Mouse (Mus musculus) kidney, postnatal 25 days (tissue): ENCODE data around the gene Esyt1.
A peak's percentile ranks its signal among the peaks of the same experiment; 100 is the strongest.

ENCODE experiments used
- DNase-seq, 2 experiments: peaks; one replicate each; pipeline ENCODE4 v3.0.0; 2021; ENCODE audit warnings: mixed read lengths in 2 of 2

Esyt1 gene

DNA sequence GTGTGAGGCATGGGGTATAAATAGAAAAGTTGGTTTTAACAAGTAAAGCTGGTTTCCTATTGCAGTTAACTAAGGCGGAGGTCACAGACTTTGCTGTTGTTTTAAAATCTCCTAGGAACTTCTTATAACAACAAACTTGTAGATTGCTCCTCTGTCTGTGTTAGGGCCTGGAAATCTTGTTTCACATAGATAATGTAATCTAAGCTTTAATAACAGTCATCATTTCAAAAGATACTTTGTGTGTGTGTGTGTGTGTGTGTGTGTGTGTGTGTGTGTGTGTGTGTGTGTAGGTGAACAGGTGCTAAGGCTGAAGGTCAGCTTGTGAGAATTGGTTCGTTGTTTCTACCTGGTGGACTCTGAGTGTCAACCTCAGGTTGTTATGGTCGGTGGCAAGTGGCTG lies 21.7 kb downstream of the Esyt1 start:
- no peak for DNase-seq

DNA sequence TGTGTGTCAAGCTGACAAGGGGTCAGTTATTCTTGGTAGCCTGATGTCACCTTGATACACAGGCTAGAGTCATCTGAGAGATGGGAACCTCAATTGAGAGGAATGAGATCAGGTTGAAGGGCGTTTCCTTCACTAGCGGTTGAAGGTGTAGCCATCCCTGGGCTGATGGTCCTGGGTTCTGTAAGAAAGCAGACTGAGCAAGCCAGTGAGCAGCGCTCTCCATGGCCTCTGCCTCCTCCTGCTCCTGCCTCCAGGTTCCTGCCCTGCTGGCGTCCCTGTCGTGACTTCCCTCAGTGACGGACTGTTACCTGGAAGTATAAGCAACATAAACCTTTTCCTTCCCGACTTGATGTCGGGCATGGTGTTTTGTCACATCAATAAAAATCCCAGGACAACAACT lies 22.1 kb downstream of the Esyt1 start:
- DNase-seq: no peak

DNA sequence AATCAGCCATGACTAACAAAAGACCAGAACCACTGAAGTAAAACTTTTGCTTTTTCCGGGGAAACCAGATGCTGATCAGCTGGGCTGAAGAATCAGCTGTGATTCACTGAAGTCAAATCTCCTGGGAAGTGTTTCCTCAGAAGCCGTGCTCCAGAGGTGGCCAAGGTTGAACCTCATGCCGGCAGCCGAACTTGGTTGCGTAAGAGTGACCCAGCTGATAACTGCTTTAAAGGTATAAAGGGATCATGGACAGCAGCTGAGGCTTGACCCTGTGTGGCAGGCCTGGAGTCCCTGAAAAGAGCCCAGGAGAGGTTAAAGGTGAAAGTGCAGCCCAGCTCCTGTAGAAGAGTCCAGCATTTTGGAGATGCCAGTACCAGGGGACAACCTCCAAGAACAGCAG lies 23.3 kb downstream of the Esyt1 start:
- peak in 1 of 2 experiments; percentile 63 for DNase-seq

DNA sequence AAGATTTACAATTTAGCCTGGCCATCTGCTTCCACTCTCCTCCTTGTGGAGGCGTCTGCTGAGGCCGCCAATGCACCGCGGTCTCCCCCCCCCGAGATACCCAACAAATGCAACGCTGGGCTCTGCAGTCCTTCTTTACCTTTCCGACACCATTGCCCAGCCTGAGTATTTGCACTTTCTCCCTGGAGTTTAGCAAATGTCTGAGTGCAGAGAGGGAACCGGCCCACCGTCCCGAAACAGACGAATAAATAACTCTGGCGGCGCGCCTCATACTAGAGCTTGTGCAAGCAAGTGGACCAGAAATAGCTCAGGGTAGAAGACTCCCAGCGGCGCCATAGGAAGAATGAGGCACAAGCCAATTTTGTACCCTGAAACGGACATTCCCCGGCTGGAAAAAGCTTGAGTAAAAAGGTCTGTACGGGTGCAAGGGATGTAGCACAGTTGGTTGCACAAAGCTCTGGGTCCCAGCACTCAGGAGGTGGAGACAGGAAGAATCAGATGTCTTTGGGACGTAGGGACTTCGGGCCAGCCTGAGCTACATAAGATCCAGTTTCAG lies 26.5 kb downstream of the Esyt1 start:
- peak; percentile 66 to 71 for DNase-seq

DNA sequence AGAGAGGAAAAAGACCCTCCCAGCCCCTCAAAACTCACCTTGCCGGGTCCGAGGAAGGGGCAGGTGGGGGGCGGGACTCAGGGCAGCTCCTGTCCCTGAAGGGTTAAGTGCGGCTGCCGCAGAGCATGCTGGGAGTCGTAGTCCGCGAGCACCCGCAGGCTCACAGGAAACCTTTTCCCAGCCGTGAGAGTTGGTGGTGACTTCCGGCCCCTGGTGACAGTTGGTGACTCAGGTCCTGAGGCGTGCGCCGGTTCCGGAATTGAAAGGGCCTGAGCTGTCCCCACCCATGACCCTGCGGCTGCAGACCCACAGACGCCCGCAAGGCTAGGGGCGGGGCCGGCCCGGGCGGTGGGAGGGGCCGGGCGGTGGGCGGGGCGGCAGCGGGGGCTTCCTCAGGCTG lies 27.1 kb downstream of the Esyt1 start, which contains the start of gene Myl6b:
Myl6b (minus strand) TSS at position 96 of the 400 bp plus-strand sequence.
- peak; percentile 97 to 99 for DNase-seq

DNA sequence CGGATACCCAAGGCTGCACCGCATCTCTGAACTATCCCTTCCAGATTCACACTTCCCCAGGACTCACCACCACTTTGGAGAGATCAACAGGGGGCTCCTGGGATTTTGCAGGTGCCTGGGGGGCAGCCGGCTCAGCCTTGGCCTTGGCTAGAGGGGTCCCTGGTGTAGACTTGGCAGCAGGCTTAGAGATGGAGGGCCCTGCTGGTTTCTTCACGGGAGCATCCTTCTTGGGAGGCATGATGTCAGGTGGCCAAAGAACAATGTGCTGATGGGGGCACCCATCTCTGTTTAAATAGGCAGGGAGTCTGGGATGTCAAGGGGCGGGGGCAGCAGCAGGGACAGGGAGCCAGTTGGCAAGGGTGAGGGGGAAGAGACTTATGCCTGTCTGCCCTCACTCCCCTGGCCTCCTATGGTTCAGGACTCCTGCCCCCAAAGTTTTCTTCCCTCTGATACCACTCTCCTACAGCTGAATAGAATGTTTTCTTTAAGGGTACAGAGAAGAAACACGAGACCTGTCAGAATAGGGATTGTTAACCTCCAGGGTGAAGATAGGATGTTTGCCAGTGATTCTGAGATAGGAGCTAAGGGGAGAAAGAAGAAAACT lies 28.4 kb downstream of the Esyt1 start:
- peak in 1 of 2 experiments; percentile 31 for DNase-seq

DNA sequence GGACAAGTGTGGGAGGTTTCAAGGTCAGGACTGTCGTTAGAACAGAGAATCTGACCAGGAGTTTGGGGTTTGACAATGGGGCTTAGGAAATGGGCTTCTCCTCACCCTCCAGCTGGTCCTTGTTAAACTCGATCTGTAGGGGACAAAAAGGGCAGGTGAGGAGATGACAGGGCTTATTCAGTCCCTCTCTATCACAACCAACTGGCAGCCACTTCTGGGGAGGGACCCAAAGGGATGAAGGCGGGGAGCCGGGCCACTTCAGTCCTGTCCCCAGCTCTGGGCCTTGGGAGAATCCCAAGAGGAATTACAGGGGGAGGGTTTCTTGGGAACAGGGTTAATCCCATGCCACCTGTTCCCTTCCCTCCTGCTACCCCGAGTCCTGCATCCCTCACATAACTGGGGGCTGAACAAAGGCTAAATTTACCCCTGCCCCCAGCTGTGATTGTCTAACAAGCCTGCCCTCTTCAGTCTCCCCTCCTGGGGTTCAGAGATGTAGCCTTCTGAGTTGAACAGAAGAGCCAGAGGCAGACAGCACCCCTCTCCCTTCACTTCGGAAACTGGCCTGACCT lies 29.1 kb downstream of the Esyt1 start:
- DNase-seq: peak in 1 of 2 experiments; percentile 41

DNA sequence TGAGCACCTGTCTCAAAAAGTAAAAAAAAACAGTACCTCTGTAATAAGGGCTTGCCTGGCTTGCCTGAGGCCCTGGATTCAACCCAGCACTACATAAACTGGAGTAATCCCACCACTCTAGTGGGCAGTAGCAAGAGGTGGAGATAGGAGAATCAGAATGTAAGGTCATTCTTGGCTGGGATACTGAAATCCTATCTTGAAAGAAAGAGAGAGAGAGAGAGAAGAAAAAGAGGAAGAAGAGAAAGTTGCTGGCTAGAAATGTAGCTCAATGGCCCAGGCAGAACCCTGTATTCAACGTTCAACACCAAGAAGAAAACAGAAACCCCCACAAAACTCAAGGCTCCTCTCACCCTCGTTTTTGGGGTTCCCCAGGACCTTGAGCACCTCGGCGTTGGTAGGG lies 29.8 kb downstream of the Esyt1 start:
- DNase-seq: no peak

DNA sequence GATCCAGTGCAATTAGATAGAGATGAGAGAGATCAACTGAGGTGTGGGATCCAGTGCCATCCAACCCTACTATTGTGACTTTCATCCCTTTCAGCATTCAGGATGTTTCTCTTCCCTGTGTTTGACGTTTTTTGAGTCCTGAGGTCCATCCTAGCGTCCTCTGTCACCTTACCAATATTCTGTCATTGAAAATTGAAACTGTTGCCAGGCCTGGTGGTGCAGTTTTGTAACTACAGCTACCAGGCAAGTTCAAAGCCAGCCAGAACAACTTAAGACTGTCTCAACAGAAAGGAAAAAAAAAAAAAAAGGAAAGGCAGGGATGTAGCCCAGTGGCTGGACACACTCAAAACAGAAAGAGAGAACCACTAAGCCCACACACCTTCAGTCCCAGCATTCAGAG lies 30.4 kb downstream of the Esyt1 start:
- DNase-seq: no peak

DNA sequence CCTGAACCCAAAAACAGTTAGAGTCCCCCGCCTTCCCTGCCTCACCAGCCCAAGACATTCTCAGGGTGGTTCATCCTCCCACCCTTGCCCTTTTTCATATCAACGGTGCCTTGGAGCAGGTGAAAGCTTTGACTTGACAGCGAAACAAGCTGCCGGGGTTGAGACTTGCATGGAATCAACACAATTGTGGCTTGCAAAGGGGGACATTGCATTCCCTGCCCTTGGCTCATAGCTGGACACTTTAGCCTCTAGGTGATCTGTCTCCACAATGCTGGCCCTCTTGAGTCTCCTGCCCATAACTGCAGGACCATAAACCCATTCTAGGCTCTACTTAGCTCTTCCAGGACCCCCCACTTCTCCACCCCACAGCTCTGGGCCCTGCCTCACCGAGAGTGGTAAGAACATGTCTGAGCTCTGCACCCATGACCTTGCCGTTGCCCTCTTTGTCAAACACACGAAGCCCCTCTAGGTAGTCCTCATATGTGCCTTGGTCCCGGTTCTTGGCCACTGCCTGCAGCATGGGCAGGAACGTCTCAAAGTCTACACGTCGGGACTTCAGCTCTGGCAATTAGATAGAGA lies 30.9 kb downstream of the Esyt1 start:
- DNase-seq: no peak

DNA sequence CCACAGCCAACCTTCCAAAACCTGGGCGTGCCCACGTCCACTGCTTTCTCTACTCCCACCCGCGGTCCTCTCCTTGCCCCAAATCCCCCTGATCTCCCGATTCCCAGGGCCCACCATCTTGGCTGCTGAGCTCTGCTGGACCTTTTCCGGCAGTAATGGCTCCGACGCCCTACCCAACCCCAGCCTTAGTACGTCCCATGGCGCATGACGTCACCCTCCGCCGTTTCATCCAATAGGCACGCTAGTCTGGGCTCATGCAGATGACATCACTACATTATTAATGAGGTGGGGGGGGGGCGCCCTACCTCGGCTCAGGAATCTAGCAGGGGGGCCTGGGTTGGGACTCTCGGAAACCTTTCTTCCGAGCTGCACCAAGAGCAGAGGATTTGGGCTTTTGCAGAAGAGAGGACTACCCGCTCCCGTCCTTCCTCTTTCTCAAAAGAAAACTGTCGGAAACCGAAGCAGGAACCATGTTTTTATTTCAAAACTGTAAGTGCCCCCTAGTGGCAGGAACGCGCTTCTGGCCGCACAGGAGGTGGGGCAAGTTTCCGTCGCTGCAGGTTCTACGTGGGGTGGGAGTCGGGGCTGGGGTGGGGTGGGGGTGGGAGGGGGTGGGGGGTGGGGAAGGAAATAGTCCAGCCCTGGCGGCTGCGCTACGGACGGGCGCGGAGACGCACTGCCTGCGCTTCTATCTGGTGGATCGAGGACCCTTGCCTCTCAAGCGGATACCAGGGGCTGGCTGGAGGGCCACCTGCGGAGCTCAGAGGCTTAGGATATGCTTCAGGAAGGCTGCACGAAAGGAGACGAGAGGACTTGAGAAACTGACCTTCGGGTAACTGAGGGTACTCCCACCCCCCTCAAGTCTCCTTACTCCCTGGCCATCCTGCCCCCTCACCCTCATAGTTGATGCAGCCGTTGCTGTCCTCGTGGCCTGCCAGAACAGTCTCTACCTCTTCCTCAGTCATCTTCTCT lies 31.7 kb downstream of the Esyt1 start, which contains the start of gene Myl6:
Myl6 (minus strand) TSS at position 451 of the 972 bp plus-strand sequence.
- peak; percentile 99 to 100 for DNase-seq

DNA sequence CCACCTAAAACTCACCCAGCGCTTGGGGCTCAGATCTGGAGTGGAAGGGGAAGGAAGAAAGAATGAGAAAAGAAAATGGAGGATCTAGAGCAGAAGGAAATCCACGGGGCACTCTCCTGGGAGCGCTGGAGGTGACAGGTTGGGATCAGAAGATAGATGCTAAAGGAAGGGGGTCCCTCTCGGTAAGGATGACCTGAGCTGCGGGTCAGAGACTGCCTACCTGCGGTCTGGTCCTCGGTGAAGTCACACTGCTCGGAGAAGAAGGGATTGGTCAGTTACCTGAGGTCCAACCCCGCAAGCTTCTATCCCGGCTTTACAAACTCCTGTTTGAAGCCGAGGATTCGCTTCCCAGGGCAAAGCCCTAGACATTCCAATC lies 32.4 kb downstream of the Esyt1 start:
- no peak for DNase-seq

DNA sequence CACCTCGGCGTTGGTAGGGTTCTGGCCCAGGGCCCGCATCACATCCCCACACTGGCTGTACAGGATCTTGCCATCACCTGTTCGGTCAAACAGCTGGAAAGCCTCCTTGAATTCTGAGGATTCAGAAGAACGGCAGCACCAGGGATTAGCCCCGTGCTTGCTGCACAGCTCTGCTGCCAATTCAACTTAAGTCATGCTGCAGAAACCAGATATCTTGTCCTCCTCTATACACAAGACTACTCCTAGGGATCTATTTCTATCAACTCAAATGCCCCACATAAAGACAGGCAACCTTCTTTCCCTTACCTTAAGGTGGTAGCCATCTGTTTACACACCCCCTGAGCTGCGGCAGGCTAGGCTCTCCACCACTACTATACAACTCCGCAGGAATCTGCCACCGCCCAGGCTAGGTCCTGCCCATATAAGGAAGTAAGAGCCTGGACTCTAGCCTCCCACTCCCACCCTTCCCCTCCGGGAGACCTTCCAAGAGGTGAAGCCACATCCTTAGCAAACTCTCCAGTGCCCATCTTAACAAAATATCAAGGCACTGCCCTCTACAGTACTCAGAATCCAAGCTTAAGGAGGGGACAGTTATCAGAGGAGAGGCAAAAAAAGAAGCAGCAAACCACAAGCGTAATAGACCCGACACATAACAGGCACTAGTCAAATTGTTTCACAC lies 32.9 kb downstream of the Esyt1 start:
- peak; percentile 78 to 88 for DNase-seq

DNA sequence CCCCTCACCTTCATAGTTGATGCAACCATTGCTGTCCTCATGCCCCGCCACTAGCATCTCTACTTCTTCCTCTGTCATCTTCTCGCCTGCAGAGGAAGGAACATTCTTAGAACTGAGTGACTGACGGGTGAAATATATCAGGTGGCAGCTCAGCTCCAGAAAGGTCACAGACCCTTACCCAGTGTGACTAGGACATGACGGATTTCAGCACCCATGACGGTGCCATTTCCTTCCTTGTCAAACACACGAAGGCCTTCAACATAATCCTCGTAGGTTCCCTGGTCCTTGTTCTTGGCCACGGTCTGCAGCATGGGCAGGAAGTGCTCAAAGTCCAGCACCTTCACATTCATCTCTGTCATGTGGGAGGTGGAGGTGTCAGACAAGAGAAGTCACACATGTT lies 33.6 kb downstream of the Esyt1 start:
- peak in 1 of 2 experiments; percentile 37 for DNase-seq

DNA sequence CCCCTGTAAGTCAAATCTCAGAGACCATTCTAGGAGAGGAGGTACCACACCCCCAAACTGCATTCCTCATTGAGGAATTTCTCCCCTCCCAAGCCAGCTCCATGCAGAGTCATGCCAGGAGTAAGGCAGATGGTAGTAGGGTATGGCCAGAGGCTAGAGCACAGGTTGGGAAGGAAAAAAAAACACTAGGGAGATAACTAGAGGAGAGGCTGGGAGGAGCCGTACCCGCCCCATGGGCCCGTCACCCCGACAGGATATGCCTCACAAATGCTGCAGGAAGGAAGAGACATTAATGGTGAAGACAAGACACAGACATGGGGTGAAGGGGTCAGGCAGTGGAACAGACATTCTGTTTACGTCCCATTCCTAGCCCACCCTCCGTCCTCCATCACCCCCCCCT lies 34.2 kb downstream of the Esyt1 start:
- peak; percentile 52 to 75 for DNase-seq

DNA sequence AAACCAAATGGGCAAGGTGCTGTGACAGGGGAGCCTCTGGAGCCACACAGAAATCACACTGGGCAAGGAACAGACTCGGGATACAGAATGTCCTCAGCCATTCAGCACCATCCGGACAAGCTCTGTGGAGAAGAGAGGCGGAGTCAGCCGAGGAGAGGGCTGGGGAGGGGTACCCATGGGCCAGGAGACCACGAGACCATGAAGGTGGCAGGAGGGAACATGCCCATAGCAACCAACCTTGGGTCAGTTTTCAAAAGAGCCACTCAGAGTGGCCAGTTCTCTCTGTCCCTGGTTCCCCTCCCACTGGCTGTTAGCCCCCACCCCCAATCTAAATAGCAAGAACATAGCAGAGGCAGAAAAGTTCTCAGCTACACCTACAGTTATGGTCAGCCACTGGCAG lies 34.8 kb downstream of the Esyt1 start:
- no peak for DNase-seq

DNA sequence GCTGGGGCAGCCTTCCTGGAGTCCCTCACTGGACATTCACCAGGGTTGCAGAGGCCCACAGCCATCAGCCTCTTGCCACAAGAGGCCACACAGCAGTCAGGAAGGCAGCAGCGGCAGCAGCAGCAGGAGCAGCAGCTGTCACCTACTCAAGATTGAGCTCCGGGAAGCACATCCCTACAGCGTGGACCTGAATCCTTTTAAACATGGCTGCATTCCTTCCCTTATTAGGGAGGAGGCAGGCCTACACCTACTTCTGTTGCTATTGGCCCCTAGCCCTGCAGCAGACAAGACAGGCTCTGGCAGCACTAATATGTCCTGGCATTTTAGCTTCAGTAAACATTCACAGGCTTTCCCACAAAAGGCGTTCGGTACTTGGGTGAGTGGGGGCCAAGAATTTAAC lies 35.4 kb downstream of the Esyt1 start:
- peak in 1 of 2 experiments; percentile 40 for DNase-seq

DNA sequence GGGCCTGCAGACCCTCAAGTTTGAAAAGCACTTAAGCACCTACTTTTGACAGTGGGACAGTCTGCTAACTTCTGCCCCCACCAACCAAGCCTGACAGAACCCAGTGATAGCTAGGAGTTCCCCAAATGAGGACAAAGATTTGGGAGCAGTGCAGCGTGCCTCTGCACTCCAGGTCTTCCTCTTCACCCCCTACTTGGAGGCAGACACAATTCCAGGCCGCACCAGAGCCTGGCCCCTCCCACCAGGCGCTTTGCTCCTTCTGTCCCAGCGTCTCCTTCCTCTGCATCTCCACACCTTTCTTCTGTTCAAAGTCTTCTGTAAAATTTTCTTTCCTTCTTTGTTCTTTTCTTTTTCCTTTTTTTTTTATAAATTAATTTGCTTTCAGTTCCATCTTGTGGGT lies 35.9 kb downstream of the Esyt1 start:
- no peak for DNase-seq

DNA sequence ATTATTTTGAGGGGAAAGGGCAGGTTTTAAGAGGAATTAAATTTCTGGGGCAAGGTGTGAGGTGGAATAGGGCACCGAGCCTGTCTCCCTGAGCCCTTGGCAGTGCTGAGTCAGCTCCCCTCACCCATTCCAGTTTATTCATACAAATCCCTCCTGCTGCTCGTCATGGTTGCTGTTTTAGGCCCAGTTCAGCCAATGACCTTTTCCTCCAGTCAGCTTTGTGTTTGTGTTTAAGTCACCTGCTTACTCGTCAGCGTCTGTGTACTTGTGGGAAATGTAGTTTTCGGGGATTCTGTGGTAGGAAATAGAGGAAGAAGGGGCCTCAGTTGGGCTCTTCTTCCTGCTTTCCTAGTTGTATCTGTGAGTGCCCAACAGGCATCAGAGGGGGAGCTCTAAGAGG lies 36.3 kb downstream of the Esyt1 start:
- DNase-seq: no peak

DNA sequence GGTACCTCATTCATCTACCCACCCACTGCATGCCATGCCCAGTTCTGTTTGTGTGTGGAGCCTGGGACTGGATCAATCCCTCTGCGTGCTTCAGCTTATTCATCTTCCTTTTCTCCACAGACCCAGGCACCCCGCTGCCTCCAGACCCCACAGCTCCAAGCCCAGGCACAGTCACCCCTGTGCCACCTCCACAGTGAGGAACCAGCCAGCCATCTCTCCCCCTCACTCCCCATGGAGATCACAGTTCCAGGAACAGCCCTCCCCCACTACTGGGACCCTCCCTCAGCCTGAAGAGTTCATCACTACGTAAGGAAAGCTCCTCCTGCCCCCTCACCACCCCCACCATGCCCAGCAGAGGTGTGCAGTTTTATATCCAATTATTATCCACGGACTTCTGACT lies 36.9 kb downstream of the Esyt1 start:
- DNase-seq: no peak

DNA sequence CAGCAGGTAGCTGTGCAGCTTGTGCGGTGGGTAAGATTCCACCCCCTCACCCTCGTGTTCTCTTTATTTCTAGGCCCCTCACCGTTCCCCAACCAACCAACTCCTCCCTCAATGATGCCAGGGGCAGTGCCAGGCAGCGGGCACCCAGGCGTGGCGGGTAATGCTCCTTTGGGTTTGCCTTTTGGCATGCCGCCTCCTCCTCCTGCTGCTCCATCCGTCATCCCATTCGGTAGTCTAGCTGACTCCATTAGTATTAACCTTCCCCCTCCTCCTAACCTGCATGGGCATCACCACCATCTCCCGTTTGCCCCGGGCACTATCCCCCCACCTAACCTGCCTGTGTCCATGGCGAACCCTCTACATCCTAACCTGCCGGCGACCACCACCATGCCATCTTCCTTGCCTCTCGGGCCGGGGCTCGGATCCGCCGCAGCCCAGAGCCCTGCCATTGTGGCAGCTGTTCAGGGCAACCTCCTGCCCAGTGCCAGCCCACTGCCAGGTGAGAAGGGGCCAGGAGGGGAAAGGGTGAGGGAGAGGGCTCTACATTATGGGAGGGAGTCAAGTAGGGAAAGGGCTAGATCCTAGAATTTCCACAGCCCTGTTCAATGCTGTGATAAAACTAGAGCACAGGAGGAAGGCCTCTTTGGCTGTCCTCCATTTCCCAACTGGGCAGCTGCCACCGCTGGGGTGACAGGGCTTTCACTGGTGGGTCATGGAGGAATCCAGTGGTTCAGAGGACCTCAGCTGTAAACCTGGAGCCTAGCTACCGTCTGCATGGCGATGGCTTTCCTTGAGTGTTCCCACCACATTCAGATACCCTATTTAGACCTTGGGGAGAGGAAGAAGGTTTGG lies 37.6 kb downstream of the Esyt1 start:
- DNase-seq: peak in 1 of 2 experiments; percentile 53
